Mouse (Mus musculus) thymus, adult 2 months (tissue): ENCODE results near the gene Ppwd1.
A peak's percentile ranks its signal among the peaks of the same experiment; 100 is the strongest.

Source experiments
- CTCF ChIP-seq: fragments of 200-500 bp; IDR thresholded peaks from 2 replicates; pipeline ENCODE4 v1.5.1; 2012; ENCODE audit warnings: mild to moderate bottlenecking, control low read depth, low read length, moderate library complexity, borderline replicate concordance; ENCODE audit not compliant: control insufficient read depth, poor library complexity, insufficient read depth; ENCODE audit errors: extremely low read depth
- POLR2A ChIP-seq: fragments of 200-500 bp; IDR thresholded peaks from 2 replicates; pipeline ENCODE4 v1.6.1; 2012; ENCODE audit warnings: mild to moderate bottlenecking, low read length, control low read depth, moderate library complexity; ENCODE audit not compliant: control insufficient read depth, poor library complexity, insufficient read depth; ENCODE audit errors: extremely low read depth

- TF ChIP-seq POLR2A (peak; percentile 94), CTCF (peak; percentile 78; the same call in 1 of the 2 replicates)
Observed at GRCm38 (mm10) chr13:104178650-104179121, 50.0 kb downstream of the Ppwd1 start, which contains the start of gene Trim23.
